Mouse (Mus musculus) liver, embryonic 14.5 days (tissue): ENCODE results near the gene Fyn. TPM values are rescaled to one million over a fixed set of nuclear protein-coding genes. Genes with fewer than 3 reads are reported as not detected.

Experiments
- ATAC-seq: fragments of 200-750 bp; cut with Nextera tagmentation; 2 replicates; pipeline ENCODE4 v1.8.0; 2017; ENCODE audit warnings: moderate number of reproducible peaks, mild to moderate bottlenecking, moderate library complexity; ENCODE audit not compliant: insufficient read depth
- DNase-seq, 3 experiments: peaks; one replicate each; pipeline ENCODE4 v3.0.0-alpha.2; 2012 to 2013; ENCODE audit warnings: low read depth in 3 of 3, low spot score in 3 of 3
- H3K27ac ChIP-seq: fragments of 300-500 bp; sonication (generic); 2 replicates; pipeline ENCODE4 v1.5.1; 2014; ENCODE audit warnings: moderate library complexity, mild to moderate bottlenecking, control low read depth, inconsistent platforms
- H3K27me3 ChIP-seq: fragments of 300-500 bp; sonication (generic); 2 replicates; pipeline ENCODE4 v1.6.1; 2014; ENCODE audit warnings: mild to moderate bottlenecking, low read length, moderate library complexity; ENCODE audit not compliant: control insufficient read depth, insufficient read depth
- H3K36me3 ChIP-seq: fragments of 300-500 bp; sonication (generic); replicated peaks from 2 replicates; pipeline ENCODE4 v1.6.1; 2014; ENCODE audit warnings: low read depth; ENCODE audit not compliant: control insufficient read depth, insufficient read depth
- H3K4me1 ChIP-seq, 2 experiments: fragments of 200-500 bp in 1 of 2; fragments of 300-500 bp in 1 of 2; sonication (generic) in 1 of 2; replicated peaks; 2 replicates each; pipeline ENCODE4 v1.6.1; 2012 to 2014; ENCODE audit warnings: antibody characterized with exemption in 1 of 2, inconsistent platforms in 1 of 2, low read length in 1 of 2; ENCODE audit not compliant: control insufficient read depth in 2 of 2, insufficient read depth in 2 of 2
- H3K4me2 ChIP-seq: fragments of 300-500 bp; sonication (generic); 2 replicates; pipeline ENCODE4 v1.6.1; 2014; ENCODE audit warnings: low read depth, mild to moderate bottlenecking, control low read depth, moderate library complexity
- H3K4me3 ChIP-seq, 2 experiments: fragments of 200-500 bp in 1 of 2; fragments of 300-500 bp in 1 of 2; sonication (generic) in 1 of 2; 2 replicates each; pipeline ENCODE4 v1.5.1; 2012 to 2014; ENCODE audit warnings: low read depth in 2 of 2, low read length in 2 of 2, mild to moderate bottlenecking in 2 of 2, control low read depth in 1 of 2, inconsistent platforms in 1 of 2, moderate library complexity in 1 of 2; ENCODE audit not compliant: insufficient read depth in 1 of 2
- H3K9ac ChIP-seq: fragments of 300-500 bp; sonication (generic); replicated peaks from 2 replicates; pipeline ENCODE4 v1.6.1; 2014; ENCODE audit warnings: mild to moderate bottlenecking, control low read depth, moderate library complexity
- H3K9me3 ChIP-seq: fragments of 300-500 bp; sonication (generic); 2 replicates; pipeline ENCODE4 v1.6.1; 2016; ENCODE audit warnings: low read length, mixed read lengths; ENCODE audit not compliant: control insufficient read depth
- CTCF ChIP-seq: IDR thresholded peaks from 2 replicates; pipeline ENCODE4 v1.5.1; 2016; ENCODE audit warnings: antibody characterized with exemption, low read depth, control low read depth
- EP300 ChIP-seq: IDR thresholded peaks from 2 replicates; pipeline ENCODE4 v1.6.1; 2016; ENCODE audit warnings: antibody characterized with exemption, low read depth
- WGBS: fragments of 180-500 bp; shearing (Covaris S2); extraction: QIAGEN DNeasy Blood & Tissue Kit; methylation state at CpG from one replicate; pipeline ENCODE4 v1.1.7; 2014; ENCODE audit not compliant: insufficient replicate concordance; 5-methylcytosine and 5-hydroxymethylcytosine counted together
- polyA plus RNA-seq, 2 experiments: library from polyadenylated mRNA; depleted of rRNA in 1 of 2; stranded (reverse) in 1 of 2; unstranded in 1 of 2; fragments of >200 nt; fragmentation: Nextera tagmentation in 1 of 2; extraction: Ambion mirVana in 1 of 2; gene quantifications; 2 replicates each; pipeline versions ENCODE4 v1.2.1 to v1.2.3; 2012 to 2014

Gene Fyn
- polyA plus RNA-seq, 2 experiments, result 8.2 to 9.8 TPM

DNA sequence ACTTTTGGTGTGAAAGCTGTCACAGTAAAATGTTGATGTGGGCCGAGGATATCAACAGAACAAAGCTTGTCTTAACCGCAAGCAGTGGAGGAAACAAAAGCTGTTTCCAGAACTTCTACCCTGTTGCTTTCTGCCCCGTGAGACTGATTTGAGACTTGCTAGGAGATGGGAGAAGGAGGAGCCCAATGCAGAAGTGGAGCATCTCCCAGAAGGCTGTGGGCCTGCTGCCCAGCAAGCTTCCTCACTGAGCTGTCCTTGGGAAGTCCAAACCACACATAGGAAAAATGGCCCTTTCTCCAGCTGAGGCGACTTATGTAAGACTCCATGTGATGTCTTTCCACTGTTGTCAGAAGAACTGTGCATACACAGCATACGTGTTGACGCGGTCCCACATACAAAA is 101.7 kb downstream of the Fyn start:
- Histone ChIP-seq H3K27ac (no peak overlapping the region), H3K9ac (no peak overlapping the region), H3K4me3 (no peak overlapping the region), H3K4me2 (no peak overlapping the region), H3K36me3 (no peaks in the 10 kb centered on the region), H3K4me1 (peaks cover 0 to 4% of the 10 kb centered on the region in 2 experiments; a peak in 1 of 4 replicates), H3K9me3 (no peaks in the 10 kb centered on the region), H3K27me3 (no peaks in the 10 kb centered on the region)
- TF ChIP-seq CTCF, result no peak
- no peak for TF ChIP-seq EP300
- no peak for ATAC-seq
- no peak for DNase-seq
- 76% methylated on average over 7 of the region's 7 CpGs for WGBS

DNA sequence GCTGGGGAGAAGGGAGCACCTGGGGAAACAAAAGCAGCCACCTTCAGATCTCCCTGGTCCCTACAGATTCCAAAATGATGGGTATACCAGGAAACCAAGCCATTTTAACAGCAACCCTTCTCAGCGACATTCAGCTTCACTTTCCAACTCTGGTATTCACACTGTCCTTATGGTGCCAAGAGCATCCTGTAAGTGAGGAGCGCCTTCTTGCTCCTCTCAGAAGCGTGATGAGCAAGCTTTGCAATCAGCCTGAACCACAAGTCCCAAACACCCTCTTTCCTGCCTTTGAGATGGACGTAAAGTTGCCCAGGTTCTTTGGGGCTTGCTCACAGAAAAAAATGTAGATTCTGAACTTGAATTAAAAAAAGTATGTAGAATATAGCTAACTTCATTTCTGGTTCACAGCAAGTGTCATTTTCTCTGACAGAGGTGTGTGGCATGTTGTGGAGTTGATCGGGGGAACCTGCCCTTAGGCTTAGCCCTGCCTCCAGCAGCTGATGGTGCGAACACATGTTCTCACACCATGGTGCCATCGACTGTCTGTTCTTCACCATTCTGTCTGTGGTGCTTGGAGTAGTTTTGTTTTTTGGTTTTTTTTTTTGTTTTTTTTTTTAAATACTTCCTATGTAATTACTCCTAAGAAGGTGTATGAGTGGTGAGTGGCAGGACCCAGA is 102.5 kb downstream of the Fyn start:
- ATAC-seq (no peak), DNase-seq (no peak)
- H3K9ac ChIP-seq, result no peak overlapping the region
- no peaks in the 10 kb centered on the region for H3K9me3 ChIP-seq
- H3K27me3 ChIP-seq, result no peaks in the 10 kb centered on the region
- no peak overlapping the region for H3K27ac ChIP-seq
- TF ChIP-seq EP300, result no peak
- no peak for TF ChIP-seq CTCF
- H3K4me1 ChIP-seq, result peaks cover 0 to 4% of the 10 kb centered on the region in 2 experiments; a peak in 1 of 4 replicates
- no peaks in the 10 kb centered on the region for H3K36me3 ChIP-seq
- 76% methylated on average over 7 of the region's 7 CpGs for WGBS
- no peak overlapping the region for H3K4me3 ChIP-seq
- no peak overlapping the region for H3K4me2 ChIP-seq

DNA sequence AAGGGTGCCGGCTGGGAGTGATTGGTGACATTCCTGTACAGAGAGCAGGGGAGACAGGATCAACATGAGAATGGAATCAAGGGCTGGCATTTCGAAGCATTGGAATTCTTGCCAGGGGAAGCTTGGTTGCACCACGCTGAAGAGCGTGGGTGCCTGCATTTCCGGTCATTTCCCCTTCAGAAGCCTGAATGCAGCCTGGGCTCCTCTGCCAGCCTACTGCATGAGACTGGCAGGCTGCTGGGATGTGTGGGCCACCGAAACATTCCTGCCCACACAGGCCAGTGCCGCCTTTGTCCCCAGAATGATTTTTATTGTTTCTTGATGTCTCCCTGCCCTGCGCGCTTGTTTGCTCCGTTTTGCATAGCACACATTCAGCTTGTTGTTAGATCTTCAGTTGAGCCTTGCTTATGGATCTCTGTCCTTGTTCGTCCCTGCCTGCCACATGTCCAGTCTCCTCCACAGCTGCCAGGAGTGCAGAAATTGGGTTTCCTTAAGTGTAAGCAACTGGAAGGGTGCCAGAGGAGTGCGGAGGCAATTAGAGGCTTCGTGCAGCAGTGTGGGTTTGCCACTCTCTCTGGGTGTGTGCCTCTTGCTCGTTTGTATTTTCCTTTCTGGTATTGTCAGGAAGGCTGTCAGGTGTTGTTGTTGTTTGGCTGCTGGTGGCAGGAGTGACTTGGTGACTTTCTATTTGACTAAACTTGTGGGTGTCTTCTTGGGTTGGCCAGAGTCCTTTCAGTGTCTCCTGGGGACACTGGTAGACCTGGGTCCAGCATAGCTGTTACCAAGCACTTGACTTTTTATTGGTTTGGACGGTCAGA is 103.3 kb downstream of the Fyn start:
- H3K27ac ChIP-seq, result no peak overlapping the region
- no peaks in the 10 kb centered on the region for H3K36me3 ChIP-seq
- H3K4me2 ChIP-seq, result no peak overlapping the region
- H3K4me1 ChIP-seq, result peaks cover 0 to 4% of the 10 kb centered on the region in 2 experiments; a peak in 1 of 4 replicates
- ATAC-seq (no peak), DNase-seq (no peak)
- no peaks in the 10 kb centered on the region for H3K9me3 ChIP-seq
- no peak for TF ChIP-seq EP300
- no peak for TF ChIP-seq CTCF
- no peaks in the 10 kb centered on the region for H3K27me3 ChIP-seq
- H3K9ac ChIP-seq, result no peak overlapping the region
- no peak overlapping the region for H3K4me3 ChIP-seq
- 71% methylated on average over 15 of the region's 15 CpGs for WGBS

DNA sequence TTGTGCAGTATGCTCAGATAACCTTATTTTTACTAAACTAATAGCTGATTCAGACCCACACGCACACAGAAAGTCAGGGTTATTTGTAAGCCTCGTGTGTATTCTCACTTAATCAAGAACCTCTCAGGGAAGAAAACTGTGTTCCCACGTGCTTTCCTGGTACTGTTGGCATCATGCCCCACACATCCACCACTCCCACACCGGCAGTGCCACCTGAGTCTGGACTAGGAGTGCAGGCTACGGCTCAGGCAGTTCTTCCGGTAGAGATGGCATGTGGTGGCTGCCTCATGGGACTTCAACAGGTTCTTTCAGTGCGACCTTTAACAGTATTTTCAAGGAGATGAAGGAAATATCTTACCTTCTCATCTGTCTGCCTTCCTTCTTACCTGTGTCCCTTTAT is 104.3 kb downstream of the Fyn start:
- 69% methylated on average over 7 of the region's 7 CpGs for WGBS
- H3K4me3 ChIP-seq, result no peak overlapping the region
- no peaks in the 10 kb centered on the region for H3K36me3 ChIP-seq
- H3K9me3 ChIP-seq, result no peaks in the 10 kb centered on the region
- peaks cover 0 to 4% of the 10 kb centered on the region in 2 experiments; a peak in 1 of 4 replicates for H3K4me1 ChIP-seq
- H3K9ac ChIP-seq, result no peak overlapping the region
- no peak overlapping the region for H3K4me2 ChIP-seq
- DNase-seq (no peak), ATAC-seq (no peak)
- TF ChIP-seq EP300 (no peak), CTCF (no peak)
- no peak overlapping the region for H3K27ac ChIP-seq
- no peaks in the 10 kb centered on the region for H3K27me3 ChIP-seq

DNA sequence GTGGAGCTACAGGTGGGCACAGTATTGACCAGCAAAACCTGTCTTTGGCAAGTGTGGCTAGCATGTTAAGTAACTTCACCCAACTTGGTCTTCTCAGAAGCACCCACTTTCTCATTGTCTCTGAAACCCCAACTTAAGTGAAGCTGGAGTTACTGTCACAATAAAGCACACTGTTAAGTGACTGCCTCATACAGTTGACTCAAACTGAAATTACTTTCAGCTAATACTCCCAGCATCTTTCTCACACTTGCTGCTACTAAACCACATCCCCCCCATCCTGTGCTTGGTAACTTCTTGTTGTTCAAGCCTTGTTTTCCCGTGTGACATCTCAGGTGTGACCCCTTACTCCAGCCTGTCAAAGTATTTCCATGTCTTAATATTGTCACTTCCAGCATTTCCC is 110.7 kb downstream of the Fyn start:
- H3K4me3 ChIP-seq, result no peak overlapping the region
- no peak overlapping the region for H3K9ac ChIP-seq
- H3K27me3 ChIP-seq, result no peaks in the 10 kb centered on the region
- no peaks in the 10 kb centered on the region for H3K4me1 ChIP-seq
- H3K4me2 ChIP-seq, result no peak overlapping the region
- no peaks in the 10 kb centered on the region for H3K36me3 ChIP-seq
- H3K27ac ChIP-seq, result no peak overlapping the region
- WGBS, result 30% methylated on average over 1 of the region's 1 CpGs
- H3K9me3 ChIP-seq, result no peaks in the 10 kb centered on the region
- TF ChIP-seq CTCF (no peak), EP300 (no peak)
- ATAC-seq, result no peak
- DNase-seq, result no peak
